Mouse (Mus musculus): ENCODE data around the gene Atg4b.

Gene Atg4b

GRCm38 (mm10) chr1:93755618-93756017, 4.3 kb downstream of the Atg4b start:
- no peak for DNase-seq (ENCODE audit: low read depth, low spot score)

GRCm38 (mm10) chr1:93756154-93756553, 4.9 kb downstream of the Atg4b start:
- DNase-seq (ENCODE audit: low read depth, low spot score), result no peak

- no peak for DNase-seq (ENCODE audit: low read depth, low spot score)
Observed at GRCm38 (mm10) chr1:93760076-93760475, 8.8 kb downstream of the Atg4b start.

- peak; percentile 51 for DNase-seq (ENCODE audit: low read depth, low spot score)
Observed at GRCm38 (mm10) chr1:93763531-93763930, 12.2 kb downstream of the Atg4b start.

DNA sequence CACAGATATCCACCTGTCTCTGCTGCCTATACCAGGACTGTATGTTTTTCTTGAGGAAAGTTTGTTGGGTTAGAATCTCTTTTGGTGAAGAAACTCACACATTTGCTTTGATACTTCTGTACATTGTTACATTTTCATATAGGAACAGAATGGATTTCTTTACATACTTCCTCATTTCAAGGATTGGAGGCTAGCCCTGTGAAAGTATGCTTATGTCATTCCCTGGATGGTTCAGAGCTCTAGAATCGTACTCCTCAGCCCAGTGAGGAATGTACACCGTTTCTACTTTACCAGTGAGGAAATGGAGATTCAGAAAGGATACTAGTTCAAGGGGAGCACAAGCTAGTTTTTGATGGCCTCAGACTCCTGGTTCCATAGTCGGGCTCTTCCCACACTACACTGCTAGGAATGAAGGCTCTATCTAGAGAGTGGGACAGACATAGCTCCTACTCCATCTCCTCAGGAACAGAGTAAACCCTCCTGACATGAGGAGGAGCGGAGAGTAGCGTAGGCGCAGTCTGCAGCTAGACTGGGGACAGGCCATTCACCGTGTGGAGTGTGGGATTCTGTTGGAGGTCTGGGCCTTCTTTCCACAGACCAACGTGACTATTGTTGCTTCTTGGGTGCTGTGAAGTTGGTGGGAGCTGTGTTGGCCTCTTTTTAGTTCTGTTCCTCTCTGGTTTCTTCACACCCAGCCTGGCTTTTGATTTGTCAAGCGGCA, 13.7 kb downstream of the Atg4b start:
- no peak for DNase-seq (ENCODE audit: low read depth, low spot score)

- no peak for DNase-seq (ENCODE audit: low read depth, low spot score)
Observed at GRCm38 (mm10) chr1:93767600-93767999, 16.3 kb downstream of the Atg4b start.

- DNase-seq (ENCODE audit: low read depth, low spot score), result no peak
Observed at GRCm38 (mm10) chr1:93769901-93770300, 18.6 kb downstream of the Atg4b start.

- DNase-seq (ENCODE audit: low read depth, low spot score), result no peak
Observed at GRCm38 (mm10) chr1:93776686-93777085, 25.4 kb downstream of the Atg4b start.

- no peak for DNase-seq (ENCODE audit: low read depth, low spot score)
Observed at GRCm38 (mm10) chr1:93786912-93787311, 35.6 kb downstream of the Atg4b start.

DNA sequence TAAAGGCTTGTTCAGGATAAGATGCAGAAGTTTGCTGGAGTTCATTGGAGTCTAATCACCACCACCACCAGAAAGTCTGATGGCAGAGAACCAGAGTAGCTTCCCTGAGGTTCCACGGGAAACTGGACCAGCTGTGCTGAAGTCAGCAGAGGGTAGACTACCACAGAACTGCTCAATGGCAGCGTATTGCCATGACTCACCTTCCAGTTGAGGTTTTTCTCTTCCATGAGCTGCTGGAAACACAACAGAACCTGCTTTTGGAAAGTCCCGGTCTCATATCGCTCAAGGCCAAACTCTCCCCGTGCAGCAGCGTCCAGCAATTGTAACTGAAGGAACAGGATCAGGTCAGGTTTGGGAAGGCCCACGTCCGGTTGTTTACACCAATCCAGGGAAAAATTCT, 43.2 kb downstream of the Atg4b start:
- DNase-seq (ENCODE audit: low read depth, low spot score), result no peak

GRCm38 (mm10) chr1:93795886-93796285, 44.6 kb downstream of the Atg4b start:
- peak; percentile 21 for DNase-seq (ENCODE audit: low read depth, low spot score)

DNA sequence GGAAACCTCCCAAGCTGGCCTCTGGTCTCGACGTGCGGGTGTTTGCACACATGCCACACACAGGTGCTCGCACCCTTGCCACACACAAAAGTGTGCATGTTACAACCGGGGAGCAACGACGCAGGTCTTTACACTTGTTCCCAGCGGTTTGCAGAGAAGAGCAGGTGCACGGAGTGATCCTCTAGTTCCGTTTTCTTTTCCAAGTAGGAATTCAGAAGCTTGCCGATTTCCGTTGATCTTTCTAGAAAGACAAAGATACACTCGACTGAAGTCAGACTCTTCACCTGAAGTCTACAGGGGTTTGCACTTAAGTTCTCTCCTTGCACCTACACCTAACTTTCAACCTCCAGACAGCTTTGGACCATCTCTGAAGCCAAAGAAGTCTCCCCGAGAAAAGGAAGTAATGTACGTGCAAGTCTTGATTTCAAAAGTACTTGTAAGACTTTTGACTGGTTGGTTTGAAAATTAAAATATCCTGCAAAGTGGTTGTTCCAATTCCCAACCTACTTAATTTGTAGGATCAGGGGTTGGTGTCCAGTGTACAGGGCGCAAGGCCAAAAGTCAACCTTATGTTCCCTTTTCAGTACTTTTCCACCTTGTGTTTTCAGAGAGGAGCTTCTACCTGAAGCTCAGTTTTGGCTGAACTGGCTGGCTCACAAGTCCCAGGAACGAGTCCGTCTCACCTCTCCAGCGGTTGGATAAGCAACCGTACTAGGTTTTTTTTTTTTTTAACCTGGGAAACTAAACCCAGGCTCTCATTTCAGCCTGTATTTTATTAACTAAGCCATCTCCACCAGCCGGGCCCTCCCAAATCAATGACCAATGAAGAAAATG, 49.6 kb downstream of the Atg4b start:
- DNase-seq (ENCODE audit: low read depth, low spot score), result peak; percentile 10

GRCm38 (mm10) chr1:93801741-93802238, 50.5 kb downstream of the Atg4b start, which contains the start of gene Dtymk:
TSS of gene Dtymk (minus strand) at chr1:93801934.
- DNase-seq (ENCODE audit: low read depth, low spot score), result peak; percentile 97

- no peak for DNase-seq (ENCODE audit: low read depth, low spot score)
Observed at GRCm38 (mm10) chr1:93802771-93803170, 51.5 kb downstream of the Atg4b start.

GRCm38 (mm10) chr1:93803556-93804507, 52.5 kb downstream of the Atg4b start, which contains the start of gene Ing5:
TSS of gene Ing5 (plus strand) at chr1:93803965.
- DNase-seq (ENCODE audit: low read depth, low spot score), result peak; percentile 96

GRCm38 (mm10) chr1:93804818-93805217, 53.5 kb downstream of the Atg4b start:
- DNase-seq (ENCODE audit: low read depth, low spot score), result no peak

GRCm38 (mm10) chr1:93805221-93805951, 54.1 kb downstream of the Atg4b start:
- no peak for DNase-seq (ENCODE audit: low read depth, low spot score)

GRCm38 (mm10) chr1:93808871-93809270, 57.6 kb downstream of the Atg4b start:
- DNase-seq (ENCODE audit: low read depth, low spot score), result no peak

- peak; percentile 77 for DNase-seq (ENCODE audit: low read depth, low spot score)
Observed at GRCm38 (mm10) chr1:93810011-93810410, 58.7 kb downstream of the Atg4b start.

GRCm38 (mm10) chr1:93811495-93812039, 60.3 kb downstream of the Atg4b start:
- no peak for DNase-seq (ENCODE audit: low read depth, low spot score)

Data from R1 (cell line).